Mouse (Mus musculus) right cerebral cortex, postnatal 4 days (tissue): Measurements from ENCODE around the gene H2al1j.
"Not testable (repeated sequence)": the region's sequence is repeated elsewhere in the genome, so short reads cannot be mapped to it uniquely, and the experiment has no call there.

Experiments used
- DNase-seq: peaks from one replicate; pipeline ENCODE4 v3.0.0-alpha.2; 2022

H2al1j gene

DNA sequence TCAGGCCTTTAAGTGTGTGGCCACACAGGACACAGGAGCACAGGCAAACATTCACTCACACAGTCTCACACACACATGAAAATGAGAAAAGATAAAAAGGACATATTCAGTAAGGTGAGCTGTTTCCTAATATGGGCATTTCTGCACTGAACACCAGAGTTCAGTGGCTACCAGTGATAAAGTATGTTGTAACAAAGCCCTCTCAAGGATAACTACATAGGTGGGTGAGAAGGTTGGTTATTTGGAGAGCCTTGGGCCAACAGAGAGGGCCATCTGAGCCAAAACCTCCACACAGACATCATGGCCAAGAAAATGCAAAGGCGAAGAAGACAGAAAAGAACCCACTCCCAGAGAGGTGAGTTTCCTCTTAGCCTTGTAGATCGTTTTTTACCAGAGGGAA is at the start of gene H2al1j:
TSS of gene H2al1j (plus strand) at position 301 of the 400 bp plus-strand sequence.
- DNase-seq = not testable (repeated sequence)

DNA sequence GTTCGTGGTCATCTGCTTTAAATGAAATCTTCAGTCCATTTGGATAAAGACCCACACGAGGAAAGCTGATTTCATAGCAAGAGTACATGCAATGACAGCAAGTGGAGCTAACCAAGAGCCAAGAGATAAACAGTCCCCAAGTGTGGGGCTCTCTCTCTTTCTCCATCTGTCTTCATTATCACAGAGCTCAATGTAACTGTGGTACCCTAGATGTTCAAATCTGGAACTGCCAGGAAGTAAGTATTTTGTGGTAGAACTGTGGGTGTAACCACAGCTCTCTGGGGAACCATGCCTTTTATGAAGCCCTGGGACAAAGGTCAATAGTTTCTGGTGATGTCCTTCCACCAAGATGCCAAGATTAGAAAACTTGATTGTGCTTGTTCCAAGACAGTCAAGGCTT is 46.9 kb upstream of the H2al1j start:
- DNase-seq = no peak

DNA sequence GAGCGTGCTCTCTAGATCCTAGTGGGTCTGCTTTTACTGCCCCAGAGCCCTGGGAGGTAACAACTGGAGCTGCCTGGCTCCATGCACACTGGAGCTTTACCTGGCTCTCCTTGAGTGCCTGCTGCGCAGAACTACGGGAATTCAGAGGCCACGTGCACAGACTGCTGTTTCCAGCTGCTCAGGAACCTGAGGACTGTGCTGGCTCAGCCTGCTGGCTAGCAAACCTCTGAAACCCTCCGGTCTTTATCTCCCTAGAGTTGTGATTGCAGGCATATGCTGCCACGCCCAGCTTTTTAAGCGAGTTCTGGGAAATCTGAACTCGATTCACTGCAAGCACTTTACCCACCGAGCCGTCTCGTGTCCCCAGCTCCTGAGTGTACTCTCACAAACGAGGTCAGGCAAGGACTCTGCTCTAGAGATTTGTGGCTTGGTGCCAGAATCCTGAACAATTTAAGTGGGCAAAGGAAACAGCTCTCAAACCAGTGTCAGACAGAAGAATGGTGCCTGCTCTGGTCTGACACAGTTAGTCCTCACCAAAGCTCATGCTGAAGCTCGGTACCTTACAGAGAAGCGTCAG is 39.2 kb upstream of the H2al1j start:
- no peak for DNase-seq

DNA sequence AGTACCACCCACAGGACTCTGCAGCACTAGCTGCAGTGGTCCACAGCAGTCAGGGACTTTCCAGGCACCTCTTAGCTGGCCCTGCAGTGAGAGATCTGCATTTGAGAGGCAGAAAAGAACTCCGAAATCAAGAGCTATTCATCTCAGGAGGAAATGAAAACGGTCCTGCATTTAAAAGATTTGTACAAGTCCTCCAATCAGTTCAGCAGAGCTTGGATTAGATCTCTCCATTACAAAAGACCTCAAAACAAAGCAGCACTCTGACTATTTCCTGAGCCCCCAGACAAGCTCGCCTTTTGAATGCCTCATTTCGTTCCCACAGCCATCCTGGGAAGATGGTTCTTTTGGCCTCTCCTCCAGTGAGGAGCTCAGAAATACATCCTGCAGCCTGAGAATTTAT is 38.4 kb upstream of the H2al1j start:
- no peak for DNase-seq

DNA sequence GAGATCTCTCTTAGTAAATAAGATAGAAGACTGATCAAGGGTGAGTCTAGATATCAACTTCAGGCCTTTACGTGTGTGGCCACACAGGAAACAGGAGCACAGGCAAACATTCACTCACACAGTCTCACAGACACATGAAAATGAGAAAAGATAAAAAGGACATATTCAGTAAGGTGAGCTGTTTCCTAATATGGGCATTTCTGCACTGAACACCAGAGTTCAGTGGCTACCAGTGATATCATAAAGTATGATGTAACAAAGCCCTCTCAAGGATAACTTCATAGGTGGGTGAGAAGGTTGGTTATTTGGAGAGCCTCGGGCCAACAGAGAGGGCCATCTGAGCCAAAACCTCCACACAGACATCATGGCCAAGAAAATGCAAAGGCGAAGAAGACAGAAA is 28.7 kb upstream of the H2al1j start, which contains the start of gene H2al1a:
TSS of gene H2al1a (plus strand) at position 301 of the 400 bp plus-strand sequence.
- not testable (repeated sequence) for DNase-seq

DNA sequence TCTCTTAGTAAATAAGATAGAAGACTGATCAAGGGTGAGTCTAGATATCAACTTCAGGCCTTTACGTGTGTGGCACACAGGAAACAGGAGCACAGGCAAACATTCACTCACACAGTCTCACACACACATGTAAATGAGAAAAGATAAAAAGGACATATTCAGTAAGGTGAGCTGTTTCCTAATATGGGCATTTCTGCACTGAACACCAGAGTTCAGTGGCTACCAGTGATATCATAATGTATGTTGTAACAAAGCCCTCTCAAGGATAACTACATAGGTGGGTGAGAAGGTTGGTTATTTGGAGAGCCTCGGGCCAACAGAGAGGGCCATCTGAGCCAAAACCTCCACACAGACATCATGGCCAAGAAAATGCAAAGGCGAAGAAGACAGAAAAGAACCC is 25.5 kb upstream of the H2al1j start, which contains the start of gene H2al1b:
TSS of gene H2al1b (plus strand) at position 301 of the 400 bp plus-strand sequence.
- DNase-seq = not testable (repeated sequence)

DNA sequence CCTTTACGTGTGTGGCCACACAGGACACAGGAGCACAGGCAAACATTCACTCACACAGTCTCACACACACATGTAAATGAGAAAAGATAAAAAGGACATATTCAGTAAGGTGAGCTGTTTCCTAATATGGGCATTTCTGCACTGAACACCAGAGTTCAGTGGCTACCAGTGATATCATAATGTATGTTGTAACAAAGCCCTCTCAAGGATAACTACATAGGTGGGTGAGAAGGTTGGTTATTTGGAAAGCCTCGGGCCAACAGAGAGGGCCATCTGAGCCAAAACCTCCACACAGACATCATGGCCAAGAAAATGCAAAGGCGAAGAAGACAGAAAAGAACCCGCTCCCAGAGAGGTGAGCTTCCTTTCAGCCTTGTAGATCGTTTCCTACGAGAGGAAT is 22.3 kb upstream of the H2al1j start, which contains the start of gene H2al1c:
TSS of gene H2al1c (plus strand) at position 301 of the 400 bp plus-strand sequence.
- DNase-seq = not testable (repeated sequence)

DNA sequence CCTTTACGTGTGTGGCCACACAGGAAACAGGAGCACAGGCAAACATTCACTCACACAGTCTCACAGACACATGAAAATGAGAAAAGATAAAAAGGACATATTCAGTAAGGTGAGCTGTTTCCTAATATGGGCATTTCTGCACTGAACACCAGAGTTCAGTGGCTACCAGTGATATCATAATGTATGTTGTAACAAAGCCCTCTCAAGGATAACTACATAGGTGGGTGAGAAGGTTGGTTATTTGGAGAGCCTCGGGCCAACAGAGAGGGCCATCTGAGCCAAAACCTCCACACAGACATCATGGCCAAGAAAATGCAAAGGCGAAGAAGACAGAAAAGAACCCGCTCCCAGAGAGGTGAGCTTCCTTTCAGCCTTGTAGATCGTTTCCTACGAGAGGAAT is 19.1 kb upstream of the H2al1j start, which contains the start of gene H2al1d:
TSS of gene H2al1d (plus strand) at position 301 of the 400 bp plus-strand sequence.
- DNase-seq = not testable (repeated sequence)

DNA sequence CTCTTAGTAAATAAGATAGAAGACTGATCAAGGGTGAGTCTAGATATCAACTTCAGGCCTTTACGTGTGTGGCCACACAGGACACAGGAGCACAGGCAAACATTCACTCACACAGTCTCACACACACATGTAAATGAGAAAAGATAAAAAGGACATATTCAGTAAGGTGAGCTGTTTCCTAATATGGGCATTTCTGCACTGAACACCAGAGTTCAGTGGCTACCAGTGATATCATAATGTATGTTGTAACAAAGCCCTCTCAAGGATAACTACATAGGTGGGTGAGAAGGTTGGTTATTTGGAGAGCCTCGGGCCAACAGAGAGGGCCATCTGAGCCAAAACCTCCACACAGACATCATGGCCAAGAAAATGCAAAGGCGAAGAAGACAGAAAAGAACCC is 16.0 kb upstream of the H2al1j start, which contains the start of gene H2al1e:
TSS of gene H2al1e (plus strand) at position 301 of the 400 bp plus-strand sequence.
- DNase-seq = not testable (repeated sequence)

DNA sequence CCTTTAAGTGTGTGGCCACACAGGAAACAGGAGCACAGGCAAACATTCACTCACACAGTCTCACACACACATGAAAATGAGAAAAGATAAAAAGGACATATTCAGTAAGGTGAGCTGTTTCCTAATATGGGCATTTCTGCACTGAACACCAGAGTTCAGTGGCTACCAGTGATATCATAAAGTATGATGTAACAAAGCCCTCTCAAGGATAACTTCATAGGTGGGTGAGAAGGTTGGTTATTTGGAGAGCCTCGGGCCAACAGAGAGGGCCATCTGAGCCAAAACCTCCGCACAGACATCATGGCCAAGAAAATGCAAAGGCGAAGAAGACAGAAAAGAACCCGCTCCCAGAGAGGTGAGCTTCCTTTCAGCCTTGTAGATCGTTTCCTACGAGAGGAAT is 12.8 kb upstream of the H2al1j start, which contains the start of gene H2al1f:
TSS of gene H2al1f (plus strand) at position 301 of the 400 bp plus-strand sequence.
- not testable (repeated sequence) for DNase-seq

DNA sequence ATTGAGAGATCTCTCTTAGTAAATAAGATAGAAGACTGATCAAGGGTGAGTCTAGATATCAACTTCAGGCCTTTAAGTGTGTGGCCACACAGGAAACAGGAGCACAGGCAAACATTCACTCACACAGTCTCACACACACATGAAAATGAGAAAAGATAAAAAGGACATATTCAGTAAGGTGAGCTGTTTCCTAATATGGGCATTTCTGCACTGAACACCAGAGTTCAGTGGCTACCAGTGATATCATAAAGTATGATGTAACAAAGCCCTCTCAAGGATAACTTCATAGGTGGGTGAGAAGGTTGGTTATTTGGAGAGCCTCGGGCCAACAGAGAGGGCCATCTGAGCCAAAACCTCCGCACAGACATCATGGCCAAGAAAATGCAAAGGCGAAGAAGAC is 9.7 kb upstream of the H2al1j start, which contains the start of gene H2al1g:
TSS of gene H2al1g (plus strand) at position 301 of the 400 bp plus-strand sequence.
- DNase-seq = not testable (repeated sequence)

DNA sequence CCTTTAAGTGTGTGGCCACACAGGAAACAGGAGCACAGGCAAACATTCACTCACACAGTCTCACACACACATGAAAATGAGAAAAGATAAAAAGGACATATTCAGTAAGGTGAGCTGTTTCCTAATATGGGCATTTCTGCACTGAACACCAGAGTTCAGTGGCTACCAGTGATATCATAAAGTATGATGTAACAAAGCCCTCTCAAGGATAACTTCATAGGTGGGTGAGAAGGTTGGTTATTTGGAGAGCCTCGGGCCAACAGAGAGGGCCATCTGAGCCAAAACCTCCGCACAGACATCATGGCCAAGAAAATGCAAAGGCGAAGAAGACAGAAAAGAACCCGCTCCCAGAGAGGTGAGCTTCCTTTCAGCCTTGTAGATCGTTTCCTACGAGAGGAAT is 6.4 kb upstream of the H2al1j start, which contains the start of gene H2al1h:
TSS of gene H2al1h (plus strand) at position 301 of the 400 bp plus-strand sequence.
- DNase-seq = not testable (repeated sequence)

DNA sequence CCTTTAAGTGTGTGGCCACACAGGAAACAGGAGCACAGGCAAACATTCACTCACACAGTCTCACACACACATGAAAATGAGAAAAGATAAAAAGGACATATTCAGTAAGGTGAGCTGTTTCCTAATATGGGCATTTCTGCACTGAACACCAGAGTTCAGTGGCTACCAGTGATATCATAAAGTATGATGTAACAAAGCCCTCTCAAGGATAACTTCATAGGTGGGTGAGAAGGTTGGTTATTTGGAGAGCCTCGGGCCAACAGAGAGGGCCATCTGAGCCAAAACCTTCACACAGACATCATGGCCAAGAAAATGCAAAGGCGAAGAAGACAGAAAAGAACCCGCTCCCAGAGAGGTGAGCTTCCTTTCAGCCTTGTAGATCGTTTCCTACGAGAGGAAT is 3.3 kb upstream of the H2al1j start, which contains the start of gene H2al1i:
TSS of gene H2al1i (plus strand) at position 301 of the 400 bp plus-strand sequence.
- not testable (repeated sequence) for DNase-seq

DNA sequence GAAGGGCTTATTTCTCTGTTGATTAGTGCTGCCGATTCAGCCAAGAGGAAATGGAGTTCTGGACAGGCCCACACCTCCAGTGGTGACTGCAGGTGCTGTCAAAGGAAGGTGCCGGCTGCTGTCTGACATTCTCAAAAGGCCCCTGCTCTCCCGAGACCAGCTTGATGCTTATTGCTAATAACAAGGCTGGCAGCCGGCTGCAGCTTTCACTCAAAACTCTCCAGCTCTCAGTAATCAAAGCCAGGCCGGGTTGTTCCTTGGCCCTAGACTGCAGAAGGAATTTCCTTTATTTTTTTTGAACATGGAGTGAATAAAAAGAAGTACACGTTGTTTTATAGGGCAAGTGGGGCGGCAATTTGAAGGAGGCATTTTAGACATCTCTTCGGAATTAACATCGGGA is 18.1 kb downstream of the H2al1j start:
- no peak for DNase-seq

DNA sequence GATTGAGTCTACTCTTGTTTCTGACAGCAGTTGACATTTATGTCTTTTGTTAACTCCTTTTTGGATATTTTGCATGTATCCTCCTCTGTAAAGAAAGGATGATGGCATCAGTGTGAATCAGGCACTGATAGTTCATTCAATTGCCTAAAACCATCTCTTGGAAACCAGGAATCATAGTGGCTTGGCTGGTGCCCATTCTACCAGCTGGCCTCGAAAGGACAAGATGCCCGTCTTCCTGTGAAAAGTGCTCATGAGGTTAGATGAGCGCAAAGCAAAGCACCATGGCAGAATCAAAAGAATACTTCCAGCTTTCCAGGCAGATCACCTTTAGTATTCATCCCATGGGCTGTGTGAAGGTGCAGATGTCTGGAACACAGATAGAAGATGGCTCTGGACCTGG is 19.1 kb downstream of the H2al1j start:
- DNase-seq = no peak

DNA sequence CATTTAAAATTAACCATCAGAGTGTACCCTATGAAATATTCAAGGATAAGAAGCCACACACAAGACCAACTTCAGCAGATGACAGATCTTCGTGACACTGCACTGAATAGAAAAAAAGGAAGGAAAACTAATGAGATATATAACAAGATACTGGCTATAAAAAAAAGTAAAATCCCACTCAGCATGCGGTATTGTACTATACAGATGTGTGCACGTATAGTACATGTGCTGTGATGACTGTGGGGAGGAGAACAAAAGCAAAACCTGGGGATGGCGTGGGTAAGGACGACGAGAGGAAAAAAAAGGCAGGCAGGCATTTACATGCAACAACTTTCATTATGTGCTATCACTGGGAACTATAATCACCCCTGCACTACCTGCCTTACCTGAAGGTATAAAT is 33.2 kb downstream of the H2al1j start:
- no peak for DNase-seq

DNA sequence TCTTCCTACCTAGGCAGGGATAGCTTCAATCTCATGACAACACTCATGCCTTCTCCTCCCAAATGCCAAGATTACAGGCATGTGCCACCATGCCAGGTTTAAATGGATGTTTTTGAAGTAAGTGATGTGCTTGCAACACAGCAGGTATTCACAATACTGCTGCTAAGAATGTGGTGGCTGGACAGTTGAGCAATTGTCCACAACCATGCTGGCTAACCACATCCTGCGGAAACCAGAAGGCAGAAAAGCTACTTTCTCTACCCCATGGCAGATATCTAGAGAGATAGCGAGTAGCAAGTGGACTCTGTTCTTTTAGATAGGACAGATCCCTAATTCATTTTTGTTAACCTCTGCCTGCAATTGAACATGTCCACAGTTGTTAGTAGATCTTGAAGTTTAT is 33.6 kb downstream of the H2al1j start:
- no peak for DNase-seq

DNA sequence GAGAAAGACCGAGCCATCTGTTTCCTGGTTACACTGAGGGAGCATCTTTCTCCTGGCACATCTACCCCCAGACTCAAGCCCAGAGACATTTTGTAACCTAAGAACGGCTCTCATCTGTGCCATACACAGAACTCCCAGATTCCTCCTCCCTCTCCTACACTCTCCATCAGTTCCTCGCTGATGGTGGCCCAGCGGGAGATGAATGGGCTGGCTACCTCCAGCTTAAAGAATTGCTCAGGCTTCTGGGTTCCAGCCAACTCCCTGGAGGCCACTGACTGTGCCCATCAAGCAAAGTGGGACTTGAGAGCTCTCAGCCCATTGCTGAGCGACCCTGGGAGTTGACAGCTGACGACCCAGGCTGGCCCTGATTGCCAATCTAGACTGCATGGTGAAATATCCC is 36.3 kb downstream of the H2al1j start:
- DNase-seq = no peak

DNA sequence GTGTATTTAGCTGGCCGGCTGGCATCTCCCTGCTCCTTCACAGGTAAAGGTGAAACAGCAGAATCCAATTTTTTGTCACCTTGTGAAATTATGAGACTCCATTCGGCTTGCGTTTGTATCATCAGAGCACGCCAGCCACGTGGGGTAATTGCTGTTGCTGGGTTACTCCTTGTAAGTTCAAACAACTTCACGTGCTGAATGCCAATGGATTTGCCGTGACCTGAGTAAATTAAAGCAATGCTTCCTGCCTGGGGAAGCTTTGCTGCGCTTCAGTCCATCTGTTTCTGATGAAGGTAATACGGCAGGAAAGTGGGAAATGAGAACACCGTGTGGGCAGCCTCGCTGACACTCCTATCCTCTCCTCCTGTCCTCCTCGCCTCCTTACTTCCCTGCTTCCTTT is 37.5 kb downstream of the H2al1j start:
- DNase-seq = no peak
